Mouse (Mus musculus) liver, adult 10 weeks (tissue): ENCODE measurements around the gene Elavl4. TPM values are rescaled to one million over a fixed set of nuclear protein-coding genes. Genes with fewer than 3 reads are reported as not detected.

ENCODE experiments used
- polyA plus RNA-seq: library from polyadenylated mRNA; stranded (reverse); fragments of 350-450 nt; fragmentation: Illumina TruSeq; extraction: RNeasy Lipid Tissue Mini Kit (QIAGEN cat#74804); gene quantifications from one replicate; pipeline ENCODE4 v1.2.3, GENCODE M21; 2014; ENCODE audit warnings: low read depth, low replicate concordance

Elavl4 gene
- not detected for polyA plus RNA-seq

DNA sequence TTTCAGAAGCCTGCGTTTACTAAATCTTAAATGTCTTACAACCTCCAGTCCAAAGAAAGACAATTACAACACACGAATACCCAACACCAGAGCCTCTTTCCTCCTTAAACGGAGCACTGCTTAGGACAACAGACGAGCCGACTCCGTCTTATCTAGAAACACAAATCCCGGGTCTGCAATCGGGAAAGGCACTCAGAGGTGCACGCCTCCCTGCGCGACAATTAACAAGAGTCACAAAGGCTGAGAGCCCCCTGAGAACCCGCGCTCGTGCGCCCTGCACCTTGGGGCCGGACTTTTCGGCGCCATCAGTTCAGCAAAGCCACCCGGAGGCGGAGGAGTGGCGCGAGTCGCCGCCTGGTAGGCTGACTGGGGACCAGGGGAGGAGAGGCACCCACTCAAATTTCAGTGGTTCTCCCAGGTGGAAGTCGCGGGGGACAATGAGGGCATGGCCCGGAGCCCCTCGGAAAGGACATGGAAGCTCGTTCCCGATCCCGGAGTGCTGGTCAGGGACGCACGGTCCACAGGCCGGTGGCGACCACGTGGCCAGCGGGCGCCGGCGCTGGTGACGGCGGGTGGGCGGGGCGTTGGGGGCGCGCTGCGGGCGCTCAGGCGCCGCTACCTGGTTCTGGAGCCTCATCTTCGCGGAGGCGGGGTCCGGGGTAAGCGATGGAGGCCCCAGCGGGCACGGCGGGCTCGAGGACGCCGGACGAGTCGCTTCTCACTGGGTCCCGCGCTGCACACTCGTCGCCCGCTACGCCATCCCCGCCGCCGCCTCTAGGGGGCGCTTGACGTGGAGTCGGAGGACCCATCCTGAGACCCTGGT, at the start of gene Elavl4:
TSS of gene Elavl4 (minus strand) at position 732 of the 823 bp plus-strand sequence.

DNA sequence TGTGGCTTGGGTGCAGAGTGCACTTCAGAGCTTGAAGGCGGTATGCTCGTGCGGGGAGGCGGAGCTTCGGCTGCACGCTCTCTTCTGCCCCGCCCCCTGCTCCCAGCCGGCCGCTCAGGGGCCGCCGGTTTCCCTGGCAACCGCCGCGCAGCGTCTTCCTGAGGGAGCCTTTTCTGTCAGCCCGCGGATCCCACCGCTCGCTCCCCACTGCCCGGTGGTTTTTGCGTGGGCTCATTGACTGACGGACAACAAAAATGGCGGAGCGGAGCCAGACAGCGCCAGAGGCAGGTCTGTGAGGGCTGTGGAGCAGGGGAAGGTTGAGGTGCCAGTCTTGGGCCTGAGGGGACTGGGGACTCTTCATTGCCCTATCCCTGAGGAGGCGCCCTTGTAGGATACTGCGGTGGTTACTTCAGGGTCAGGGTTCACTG, 45.9 kb upstream of the Elavl4 start, which contains the start of gene Agbl4:
TSS of gene Agbl4 (plus strand) at position 44 of the 428 bp plus-strand sequence.

Other genes with a start within 250 kb of the Elavl4 start
- gene Agbl4, start 45.8 kb upstream of the Elavl4 start, polyA plus RNA-seq, result not detected